Mouse (Mus musculus): ENCODE data around the gene Ppt2.

Gene Ppt2

DNA sequence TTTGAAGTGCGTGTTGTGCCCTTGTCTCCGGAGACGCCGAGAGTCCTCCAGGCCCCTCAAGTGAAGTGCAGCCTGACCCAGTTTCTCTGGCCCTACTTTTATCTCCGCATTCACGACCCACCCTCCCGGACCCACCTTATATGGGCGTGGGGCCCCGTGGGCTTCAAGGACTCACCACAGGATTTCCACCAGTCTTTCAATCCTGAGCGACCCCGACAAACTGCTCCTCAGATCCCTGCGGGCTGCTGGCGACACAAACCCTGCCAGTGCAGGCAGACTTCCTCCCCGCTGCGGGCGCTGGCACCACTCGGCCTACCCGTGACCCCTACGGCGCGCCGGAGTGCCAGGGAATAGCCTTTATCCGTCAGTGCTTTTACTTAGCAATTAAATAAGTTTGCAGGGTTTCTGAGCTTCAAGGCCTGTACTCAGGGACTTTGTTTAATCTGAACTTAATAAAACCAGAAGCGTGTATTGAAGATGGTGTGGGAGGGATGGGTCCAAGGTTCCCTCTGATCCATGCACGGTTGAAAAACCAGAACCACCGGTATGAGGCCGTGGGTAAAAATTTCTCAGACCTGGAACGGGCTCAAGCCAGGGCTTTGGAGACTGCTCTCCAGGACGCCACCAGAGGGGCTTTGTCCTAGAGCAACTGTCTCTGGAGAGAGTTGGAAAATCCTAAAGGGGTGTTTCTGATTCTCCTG lies at the start of gene Ppt2:
Gene Ppt2, minus strand, starts transcription at position 568 of the 701 bp plus-strand sequence.
- DNase-seq (ENCODE audit: low read depth, low spot score) = no peak

DNA sequence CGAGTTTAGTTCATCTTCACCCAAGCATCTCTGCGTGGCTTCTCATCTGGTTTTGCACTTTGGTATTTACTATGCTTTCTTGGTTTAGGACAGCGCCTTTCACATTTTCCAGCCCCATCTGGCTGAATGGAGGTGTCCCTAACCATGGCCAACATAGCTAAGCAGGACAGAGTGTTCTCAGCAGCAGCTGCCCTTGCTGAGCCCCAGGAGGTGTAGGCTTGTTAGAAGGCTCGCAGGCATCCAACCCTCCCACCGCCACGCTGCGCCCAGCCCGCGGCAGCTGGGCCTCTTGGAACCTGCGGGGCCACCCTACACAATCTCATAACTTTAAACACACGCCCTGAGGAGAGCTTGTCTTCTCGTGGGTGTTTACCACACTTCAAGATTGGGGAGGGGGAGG lies 48.4 kb upstream of the Ppt2 start:
- no peak for DNase-seq (ENCODE audit: low read depth, low spot score)

DNA sequence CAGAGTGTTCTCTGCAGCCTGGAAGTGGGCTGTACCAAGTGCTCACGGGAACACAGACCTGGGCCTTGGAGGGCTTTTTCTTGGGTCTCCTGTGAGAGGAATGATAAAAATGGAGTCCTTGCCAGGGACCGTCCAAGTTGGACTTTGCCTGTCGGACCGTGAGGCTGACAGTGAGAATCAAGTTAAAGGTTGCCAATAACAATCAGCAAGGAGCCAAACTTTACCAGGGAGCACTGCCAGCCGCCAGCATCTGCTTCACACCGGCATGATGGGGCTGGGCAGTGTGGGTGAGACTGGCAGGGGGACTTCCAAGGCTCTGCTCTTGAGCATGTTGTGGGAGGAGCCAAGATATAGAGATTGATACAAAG lies 47.8 kb upstream of the Ppt2 start:
- DNase-seq (ENCODE audit: low read depth, low spot score) = no peak

DNA sequence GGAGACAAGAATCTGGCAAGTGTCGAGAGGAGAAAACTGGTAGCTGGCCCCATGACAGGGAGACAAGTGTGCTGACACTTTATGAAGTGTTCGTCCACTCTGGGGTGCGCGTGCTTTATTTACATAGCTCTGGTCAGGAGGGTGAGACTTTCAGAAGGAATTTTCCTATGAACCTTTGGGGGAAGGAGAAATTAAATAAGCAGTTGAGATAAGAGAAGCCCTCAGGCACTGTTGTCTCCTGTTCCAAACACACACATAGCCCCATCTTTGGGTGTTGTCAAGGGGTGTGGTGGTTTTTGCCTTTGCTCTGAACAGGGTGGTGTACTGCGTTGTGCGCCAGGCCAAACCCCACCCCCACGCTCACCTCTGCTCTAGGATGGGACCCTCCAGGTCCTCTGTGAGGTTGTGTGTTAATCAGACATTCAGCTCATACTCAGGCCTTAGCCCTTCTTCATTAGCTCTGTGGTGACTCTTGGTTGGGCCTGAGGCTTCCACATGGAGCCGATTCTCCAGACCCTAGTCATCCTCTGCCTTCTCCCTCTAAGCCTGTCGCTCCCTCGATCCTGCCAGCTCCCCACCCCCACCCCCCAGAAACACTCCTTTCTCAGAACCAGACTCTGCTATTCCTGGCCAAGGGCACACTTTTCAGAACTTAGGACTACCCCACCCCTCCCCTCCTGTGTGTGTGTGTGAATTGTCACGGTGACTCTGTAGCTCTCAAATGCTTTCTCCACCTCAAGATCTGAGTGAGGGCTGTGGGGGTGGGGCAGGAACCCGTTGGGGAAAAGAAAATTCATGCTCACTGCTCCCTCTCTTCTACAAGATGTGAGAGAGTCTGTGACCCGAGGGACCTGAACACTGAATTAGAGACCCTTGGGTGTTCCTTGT lies 47.1 kb upstream of the Ppt2 start:
- no peak for DNase-seq (ENCODE audit: low read depth, low spot score)

DNA sequence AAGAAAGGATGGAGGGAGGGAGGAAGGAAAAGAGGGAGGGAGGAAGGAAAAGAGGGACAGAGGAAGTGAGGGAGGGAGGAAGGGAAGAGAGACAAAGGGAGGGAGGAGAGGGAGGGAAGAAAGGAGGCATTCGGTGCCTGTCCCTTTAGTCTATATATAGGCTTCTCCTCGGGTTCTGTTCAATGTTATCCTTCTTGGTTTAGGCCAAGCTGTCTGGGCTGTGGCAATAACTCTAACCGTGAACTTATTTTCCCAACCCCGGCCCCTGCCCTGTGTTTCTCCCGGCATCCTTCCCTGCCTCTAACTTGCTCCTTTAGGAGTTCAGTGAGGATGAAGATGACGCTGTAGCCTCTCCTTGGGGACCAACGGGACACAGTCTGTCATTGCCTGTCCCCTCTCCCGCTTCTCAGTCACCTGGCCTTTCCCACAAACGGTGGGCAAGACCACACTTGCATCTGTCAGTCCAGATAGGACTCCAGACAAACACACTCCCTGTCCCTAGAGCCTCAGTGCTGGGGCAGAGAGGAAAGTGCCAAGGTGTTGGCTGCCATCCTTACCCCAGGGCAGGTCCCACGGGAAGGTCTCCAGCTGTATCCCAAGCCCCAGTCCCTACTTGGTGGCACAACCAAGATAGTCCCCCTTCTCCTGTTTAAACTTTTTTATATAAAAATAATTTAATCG lies 46.4 kb upstream of the Ppt2 start:
- no peak for DNase-seq (ENCODE audit: low read depth, low spot score)

DNA sequence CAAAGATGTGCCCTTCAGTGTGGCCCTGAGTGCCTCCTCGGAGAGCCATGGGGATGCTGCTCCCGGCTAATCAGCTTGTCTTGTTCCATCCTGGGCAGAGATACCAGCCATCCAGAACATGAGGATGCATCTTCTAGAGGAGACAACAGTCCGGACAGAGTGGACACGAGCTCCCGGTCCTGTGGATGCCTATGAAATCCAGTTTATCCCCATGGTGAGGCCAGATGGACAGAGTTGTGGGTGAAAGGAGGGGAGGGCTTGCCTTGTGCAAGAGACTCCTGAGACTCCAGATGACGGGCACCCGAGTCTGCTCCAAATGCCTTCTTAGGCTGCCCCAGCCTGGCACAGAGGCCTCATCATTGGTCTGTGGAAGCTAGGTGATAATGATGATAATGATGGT lies 44.8 kb upstream of the Ppt2 start:
- DNase-seq (ENCODE audit: low read depth, low spot score) = no peak

DNA sequence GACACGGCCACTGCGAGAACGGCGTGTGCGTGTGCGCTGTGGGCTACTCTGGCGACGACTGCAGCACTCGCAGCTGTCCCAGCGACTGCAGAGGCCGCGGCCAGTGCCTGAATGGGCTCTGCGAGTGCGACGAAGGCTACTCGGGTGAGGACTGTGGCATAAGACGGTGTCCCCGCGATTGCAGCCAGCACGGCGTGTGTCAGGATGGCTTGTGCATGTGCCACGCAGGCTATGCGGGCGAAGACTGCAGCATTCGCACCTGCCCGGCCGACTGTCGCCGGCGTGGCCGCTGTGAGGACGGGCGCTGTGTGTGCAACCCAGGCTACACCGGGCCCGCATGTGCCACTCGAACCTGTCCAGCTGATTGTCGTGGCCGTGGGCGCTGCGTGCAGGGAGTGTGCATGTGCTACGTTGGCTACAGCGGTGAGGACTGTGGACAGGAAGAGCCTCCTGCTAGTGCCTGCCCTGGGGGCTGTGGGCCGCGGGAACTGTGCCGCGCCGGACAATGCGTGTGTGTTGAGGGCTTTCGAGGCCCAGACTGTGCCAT lies 44.0 kb upstream of the Ppt2 start:
- no peak for DNase-seq (ENCODE audit: low read depth, low spot score)

DNA sequence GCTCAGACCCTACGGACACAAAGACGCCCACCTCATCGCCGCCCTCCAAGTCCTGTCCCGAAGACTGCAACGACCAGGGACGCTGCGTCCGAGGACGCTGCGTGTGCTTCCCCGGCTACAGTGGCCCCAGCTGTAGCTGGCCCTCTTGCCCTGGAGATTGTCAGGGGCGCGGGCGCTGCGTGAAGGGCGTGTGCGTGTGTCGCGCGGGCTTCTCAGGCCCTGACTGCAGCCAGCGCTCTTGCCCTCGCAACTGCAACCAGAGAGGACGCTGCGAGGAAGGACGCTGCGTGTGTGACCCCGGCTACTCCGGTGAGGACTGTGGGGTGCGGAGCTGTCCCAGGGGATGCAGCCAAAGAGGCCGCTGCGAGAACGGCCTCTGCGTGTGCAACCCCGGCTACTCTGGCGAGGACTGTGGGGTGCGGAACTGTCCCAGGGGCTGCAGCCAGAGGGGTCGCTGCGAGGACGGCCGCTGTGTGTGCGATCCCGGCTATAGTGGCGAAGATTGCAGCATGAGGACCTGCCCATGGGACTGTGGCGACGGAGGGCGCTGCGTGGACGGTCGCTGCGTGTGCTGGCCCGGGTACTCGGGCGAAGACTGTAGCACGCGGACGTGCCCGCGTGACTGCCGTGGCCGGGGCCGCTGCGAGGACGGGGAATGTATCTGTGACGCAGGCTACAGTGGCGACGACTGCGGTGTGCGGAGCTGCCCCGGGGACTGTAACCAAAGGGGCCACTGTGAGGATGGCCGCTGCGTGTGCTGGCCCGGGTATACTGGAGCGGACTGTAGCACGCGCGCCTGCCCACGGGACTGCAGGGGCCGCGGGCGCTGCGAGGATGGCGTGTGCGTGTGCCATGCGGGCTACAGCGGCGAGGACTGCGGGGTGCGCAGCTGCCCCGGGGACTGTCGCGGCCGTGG lies 43.1 kb upstream of the Ppt2 start:
- no peak for DNase-seq (ENCODE audit: low read depth, low spot score)

DNA sequence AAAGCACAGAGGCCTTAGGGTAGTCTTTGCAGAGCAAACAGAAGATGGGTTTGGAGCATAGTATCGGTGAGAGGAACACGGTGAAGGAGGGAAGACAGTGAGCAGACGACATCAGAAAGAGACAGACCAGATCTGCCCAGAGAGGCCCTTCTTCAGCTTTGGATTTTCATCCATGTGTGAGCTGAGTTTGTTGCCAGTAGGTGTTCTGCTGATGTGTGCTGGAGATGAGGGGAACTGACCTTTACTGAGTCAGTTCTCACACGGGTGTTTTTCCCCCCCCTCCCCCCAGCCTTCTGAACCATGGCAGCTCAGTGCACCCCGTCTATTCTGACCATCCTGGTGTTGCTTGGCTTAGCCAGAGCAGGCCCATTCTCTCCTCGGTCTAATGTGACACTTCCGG lies 41.9 kb upstream of the Ppt2 start, which contains the start of gene Tnxb:
Gene Tnxb, plus strand, starts transcription at position 301 of the 400 bp plus-strand sequence.
- DNase-seq (ENCODE audit: low read depth, low spot score) = no peak

DNA sequence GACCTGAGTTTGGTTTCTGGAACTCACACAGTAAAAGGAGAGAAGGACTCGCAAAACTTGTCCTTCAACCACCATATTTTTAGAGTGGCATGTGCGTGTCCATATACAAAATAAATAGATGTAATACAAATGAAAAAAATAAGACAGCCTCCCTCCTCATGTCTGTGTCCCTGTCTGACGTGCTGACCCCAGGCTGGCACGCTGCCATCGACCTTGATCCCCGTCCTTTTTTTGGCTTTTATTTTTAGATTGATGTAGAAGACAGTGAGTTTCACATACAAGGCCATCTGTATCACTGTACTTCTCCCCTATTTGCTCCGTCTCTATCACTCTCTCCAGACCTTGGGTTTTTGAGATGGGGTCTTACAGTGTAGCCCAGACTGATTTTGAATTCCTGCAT lies 36.2 kb upstream of the Ppt2 start:
- DNase-seq (ENCODE audit: low read depth, low spot score) = no peak

DNA sequence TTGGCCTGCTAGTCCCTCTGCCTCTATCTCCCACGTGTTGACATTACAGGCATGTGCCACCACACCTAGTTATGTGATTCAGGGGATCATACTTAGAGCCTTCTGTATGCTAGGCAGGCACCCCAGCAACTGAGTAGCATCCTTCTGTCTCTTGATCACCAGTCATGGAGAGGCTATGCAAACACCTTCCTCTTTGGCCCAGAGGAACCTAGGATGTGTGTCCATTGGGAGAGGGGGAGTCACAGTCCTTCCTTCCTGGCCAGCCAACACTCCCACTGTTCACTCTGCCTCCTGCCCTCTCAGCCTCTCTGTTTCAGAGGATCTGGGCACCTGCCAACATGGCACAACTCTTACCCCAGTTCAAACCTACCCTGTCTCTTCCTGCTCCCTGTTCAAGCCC lies 35.2 kb upstream of the Ppt2 start:
- no peak for DNase-seq (ENCODE audit: low read depth, low spot score)

DNA sequence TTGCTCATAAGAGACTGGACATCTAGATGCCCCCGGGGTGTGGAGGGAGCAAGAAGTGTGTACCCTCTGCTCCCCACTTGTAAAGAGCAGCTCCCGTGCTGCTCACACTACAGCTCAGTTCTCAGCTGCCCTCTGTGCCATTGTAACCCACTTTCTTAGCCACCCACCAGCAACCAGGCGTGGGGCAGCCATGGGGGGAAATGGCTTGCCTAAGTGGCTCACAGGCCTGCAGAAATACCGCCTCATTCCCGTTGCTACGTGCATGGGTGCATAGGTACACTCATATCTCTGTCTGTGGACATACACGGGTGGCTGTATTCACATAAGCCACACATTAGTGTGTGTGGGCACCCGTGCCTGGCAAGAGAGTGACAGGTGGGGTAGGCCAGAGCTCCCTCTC lies 34.7 kb upstream of the Ppt2 start:
- DNase-seq (ENCODE audit: low read depth, low spot score) = no peak

DNA sequence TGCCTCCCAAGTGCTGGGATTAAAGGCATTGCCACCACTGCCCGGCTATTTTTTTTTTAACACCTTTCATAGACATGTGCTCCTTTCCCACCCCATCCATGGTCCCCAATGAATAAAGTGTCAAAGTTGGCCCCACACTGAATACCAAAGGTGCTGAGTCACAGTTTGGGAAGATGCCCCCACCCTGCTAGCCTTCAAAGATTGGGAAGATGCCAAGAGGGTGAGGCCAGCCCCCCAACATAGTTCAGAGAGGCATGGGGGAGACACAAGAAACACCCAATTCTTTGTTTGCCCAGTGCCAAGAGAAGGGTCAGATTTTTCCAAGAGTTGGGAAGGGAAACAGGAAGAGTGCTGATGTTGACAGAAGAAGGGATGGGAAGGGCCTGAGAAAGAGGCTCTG lies 34.2 kb upstream of the Ppt2 start:
- no peak for DNase-seq (ENCODE audit: low read depth, low spot score)

DNA sequence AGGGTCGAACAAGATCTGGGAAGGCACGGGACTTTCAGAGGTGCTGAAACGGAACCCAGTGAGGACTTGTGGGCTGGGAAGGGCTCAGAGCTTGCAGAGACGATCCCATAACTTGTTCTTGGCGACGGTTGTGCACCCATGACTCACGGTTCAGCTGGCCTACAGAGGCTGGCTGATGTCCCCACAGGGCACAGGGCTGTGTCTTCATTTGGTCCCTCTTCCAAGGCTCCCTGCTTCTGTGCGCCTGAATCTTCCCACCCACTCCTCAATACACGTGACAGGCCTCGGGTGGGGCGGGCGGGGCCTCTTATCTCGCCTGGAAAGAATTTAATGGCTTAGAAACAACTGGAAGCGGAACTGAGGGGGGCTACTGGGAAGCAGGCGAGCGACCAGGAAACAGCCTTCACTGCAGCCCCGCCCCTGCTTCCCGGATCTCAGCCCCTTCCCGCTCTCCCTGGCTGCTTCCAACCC lies 32.8 kb upstream of the Ppt2 start:
- no peak for DNase-seq (ENCODE audit: low read depth, low spot score)

DNA sequence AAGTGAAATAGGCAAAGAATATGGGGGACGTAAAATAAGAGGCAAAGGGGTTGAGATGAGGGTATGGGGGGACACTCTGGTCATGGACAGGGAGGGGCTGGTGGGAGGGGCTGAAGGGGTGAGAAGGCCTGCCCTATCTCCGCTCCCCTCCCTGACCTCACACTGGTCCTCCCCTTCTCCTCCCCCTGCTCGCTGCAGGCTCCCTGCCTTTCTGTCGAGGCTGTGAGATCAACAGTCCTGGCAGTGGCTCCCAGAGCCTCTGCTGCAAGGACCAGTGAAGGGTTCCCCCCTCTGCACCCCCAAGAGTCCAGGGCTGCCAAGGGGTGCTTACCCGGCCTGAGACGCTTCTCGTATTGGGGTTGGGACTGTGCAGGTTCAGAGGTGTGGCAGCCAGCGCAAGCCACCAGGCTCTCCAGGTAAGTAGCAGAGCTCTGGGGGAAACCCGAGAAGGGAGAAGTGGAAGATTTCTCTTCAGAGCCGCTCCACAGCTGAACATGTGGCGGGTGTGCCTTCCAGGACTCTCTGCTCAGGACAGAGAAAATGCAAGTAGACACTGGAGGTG lies 32.0 kb upstream of the Ppt2 start:
- DNase-seq (ENCODE audit: low read depth, low spot score) = no peak

DNA sequence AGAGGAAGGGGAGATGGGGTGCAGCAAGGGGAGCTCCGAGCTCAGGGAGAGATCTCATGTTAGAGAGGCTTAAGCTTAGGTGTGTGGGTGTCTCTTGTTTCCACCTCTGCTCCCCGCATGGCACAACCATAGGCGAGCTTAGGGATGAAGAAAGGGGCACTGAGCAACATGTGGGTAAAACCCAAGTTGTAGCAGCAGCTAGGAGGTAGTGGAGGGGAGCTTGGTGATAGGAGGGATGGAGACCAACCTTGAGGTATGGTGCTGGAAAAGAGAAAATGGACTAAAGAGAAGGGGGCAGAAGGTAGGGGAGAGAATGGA lies 31.5 kb upstream of the Ppt2 start:
- no peak for DNase-seq (ENCODE audit: low read depth, low spot score)

DNA sequence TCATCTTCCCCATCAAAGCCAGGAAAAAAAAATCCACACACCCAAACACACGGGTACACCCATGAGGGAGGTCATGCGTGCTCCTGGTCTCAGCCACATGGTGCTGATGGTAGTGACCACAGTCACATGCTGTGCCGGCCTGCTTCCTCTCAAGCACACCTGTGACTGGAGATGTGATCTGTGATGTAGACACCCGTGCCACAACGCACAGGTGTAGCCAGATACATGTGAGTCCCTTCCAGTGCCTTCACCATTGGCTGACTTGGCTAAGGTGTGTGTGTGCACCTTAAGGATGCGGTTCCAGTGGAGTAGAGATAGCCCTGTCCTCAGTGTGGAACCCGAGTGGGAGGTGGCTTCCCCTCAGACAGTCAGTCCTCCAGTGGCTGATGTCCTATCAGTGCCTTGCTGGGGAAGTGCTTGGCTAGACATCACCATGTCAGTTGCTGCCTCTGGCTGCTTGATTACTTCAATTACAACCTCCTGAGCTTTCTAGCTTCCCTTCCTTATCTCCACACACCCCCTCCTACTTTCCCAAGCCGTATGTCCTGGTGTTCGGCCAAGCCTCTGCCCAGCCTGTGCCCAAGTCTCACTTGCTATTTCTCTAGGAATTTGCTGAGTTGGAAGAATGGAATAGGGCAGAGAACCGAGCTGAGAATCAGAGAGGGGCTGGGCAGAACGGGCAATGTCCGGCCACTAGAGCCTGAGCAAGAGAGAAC lies 31.0 kb upstream of the Ppt2 start:
- no peak for DNase-seq (ENCODE audit: low read depth, low spot score)

DNA sequence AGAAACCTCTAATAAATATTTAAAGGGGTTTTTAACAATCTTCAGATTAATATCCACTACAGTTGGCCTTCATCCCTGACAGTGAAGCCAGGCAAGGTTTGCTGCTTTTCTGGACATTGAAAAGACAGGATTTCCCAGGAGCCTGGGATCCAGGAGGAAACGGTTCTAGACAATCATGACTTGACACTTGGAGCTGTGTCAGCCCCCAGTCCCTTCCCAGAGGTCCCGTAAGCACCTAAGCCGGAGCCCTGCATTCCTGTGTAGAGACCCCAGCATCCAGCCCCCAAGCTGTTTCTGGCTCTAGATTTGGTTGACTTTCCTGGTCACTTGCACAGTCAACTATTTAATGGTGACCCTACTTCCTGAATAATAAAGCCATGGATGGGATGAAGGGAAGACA lies 30.3 kb upstream of the Ppt2 start:
- no peak for DNase-seq (ENCODE audit: low read depth, low spot score)

DNA sequence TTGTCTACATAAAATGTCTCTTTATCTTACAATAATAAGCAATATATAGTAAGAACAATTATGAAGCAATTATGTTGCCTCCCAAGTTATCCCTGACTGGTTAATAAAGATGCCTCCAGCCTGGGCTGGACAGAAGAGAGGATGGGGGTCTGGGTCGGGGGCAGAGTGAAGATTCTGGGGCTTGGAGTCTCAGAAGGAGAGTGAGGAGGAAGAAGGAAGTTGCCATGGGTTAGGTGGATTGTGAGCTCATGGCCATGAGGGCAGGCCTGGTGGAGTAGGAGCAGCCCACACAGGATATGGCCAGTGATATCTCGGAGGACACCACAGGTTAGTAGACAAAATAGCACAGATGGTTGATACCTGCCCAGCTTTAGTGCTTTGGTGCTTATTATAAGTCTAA lies 29.8 kb upstream of the Ppt2 start:
- DNase-seq (ENCODE audit: low read depth, low spot score) = no peak

DNA sequence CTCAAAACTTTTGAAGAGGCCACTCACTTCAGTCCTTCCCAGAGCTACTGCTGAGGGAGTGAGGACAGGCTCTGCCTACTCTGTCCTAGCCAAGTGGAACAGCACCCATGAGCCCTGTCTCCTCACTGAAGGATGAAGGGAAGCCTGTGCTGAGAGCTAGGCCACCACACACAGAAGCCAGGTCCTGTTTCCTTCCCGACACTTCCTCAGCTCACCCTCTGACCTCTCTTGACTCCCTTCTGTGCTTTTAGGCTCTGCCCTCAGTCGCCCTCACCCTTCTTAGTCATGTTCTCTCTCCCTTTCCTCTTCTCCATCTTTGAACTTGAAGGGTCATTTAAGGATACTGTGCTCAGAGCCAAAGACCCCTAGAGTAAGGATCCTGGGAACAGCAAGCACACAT lies 29.0 kb upstream of the Ppt2 start:
- no peak for DNase-seq (ENCODE audit: low read depth, low spot score)

Data from retina, postnatal 7 days (tissue).